Mouse (Mus musculus) MEL (cell line): ENCODE results near the gene Fam210b.

Source experiments
- CTCF ChIP-seq, 3 experiments: IDR thresholded peaks in 2 of 3; conservative IDR thresholded peaks in 1 of 3; 2 replicates each; pipeline ENCODE4 v1.5.1; 2011 to 2012; ENCODE audit warnings: low read length in 3 of 3, low read depth in 2 of 3, mild to moderate bottlenecking in 2 of 3, improper control_type of control experiment in 1 of 3, inconsistent platforms in 1 of 3, mixed read lengths in 1 of 3, moderate library complexity in 1 of 3; ENCODE audit not compliant: control insufficient read depth in 1 of 3, insufficient read depth in 1 of 3, poor library complexity in 1 of 3, severe bottlenecking in 1 of 3
- GATA1 ChIP-seq: IDR thresholded peaks from 2 replicates; pipeline ENCODE4 v1.6.1; 2011; ENCODE audit warnings: low read depth, low read length, improper control_type of control experiment
- MAFK ChIP-seq: IDR thresholded peaks from 2 replicates; pipeline ENCODE4 v1.6.1; 2011; ENCODE audit warnings: low read depth, mild to moderate bottlenecking, low read length, improper control_type of control experiment, borderline replicate concordance
- RAD21 ChIP-seq: IDR thresholded peaks from 2 replicates; pipeline ENCODE4 v1.6.1; 2011; ENCODE audit warnings: mild to moderate bottlenecking, low read depth, low read length, improper control_type of control experiment

DNA sequence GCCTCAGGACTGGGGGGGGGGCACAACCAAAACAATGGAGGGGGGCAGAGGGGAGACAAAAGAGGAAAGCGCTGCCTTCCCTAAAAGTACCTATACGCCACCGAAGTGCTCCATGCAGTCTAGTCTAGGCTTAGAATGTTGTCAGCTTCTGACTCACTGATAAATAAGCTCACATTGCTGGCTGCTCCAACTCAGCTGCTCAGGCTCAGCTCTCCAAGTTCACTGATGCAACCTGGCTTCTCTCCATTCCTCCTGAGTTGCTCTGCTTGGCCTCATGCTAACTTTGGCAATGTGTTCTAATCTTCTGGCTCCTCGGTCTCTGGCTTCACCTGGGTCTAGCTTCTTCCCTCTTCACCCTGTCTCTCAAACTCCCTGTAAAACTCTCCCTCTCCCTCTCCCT, 31.2 kb downstream of the Fam210b start:
- no peak for TF ChIP-seq GATA1
- no peak for TF ChIP-seq CTCF (IDR thresholded peaks at IDR 0.05 in 2 of 3, conservative IDR thresholded peaks at IDR 0.05 in 1 of 3; ENCODE audit: control insufficient read depth in 1 of 3, insufficient read depth in 1 of 3, low read depth in 2 of 3, low read length in 3 of 3, poor library complexity in 1 of 3, severe bottlenecking in 1 of 3)
- no peak for TF ChIP-seq RAD21
- no peak for TF ChIP-seq MAFK
